Mouse (Mus musculus) heart, embryonic 13.5 days (tissue): ENCODE measurements around the gene Palm2. TPM values are rescaled to one million over a fixed set of nuclear protein-coding genes. Genes with fewer than 3 reads are reported as not detected.
A peak's percentile ranks its signal among the peaks of the same experiment; 100 is the strongest.

Experiments used
- ATAC-seq: fragments of 200-750 bp; cut with Nextera tagmentation; 2 replicates; pipeline ENCODE4 v1.8.0; 2017; ENCODE audit warnings: moderate TSS enrichment; ENCODE audit not compliant: insufficient number of reproducible peaks, low FRiP score, low TSS enrichment; ENCODE audit errors: extremely low read depth
- H3K27ac ChIP-seq: fragments of 300-500 bp; sonication (generic); replicated peaks from 2 replicates; pipeline ENCODE4 v1.5.1; 2015; ENCODE audit warnings: moderate library complexity, mild to moderate bottlenecking, inconsistent platforms
- H3K27me3 ChIP-seq: fragments of 300-500 bp; sonication (generic); replicated peaks from 2 replicates; pipeline ENCODE4 v1.6.1; 2015; ENCODE audit warnings: mild to moderate bottlenecking, inconsistent platforms
- H3K36me3 ChIP-seq: fragments of 300-500 bp; sonication (generic); 2 replicates; pipeline ENCODE4 v1.6.1; 2015; ENCODE audit warnings: mild to moderate bottlenecking, inconsistent platforms
- H3K4me1 ChIP-seq: fragments of 300-500 bp; sonication (generic); 2 replicates; pipeline ENCODE4 v1.6.1; 2015; ENCODE audit warnings: inconsistent platforms
- H3K4me2 ChIP-seq: fragments of 300-500 bp; sonication (generic); 2 replicates; pipeline ENCODE4 v1.6.1; 2015; ENCODE audit warnings: inconsistent platforms, mild to moderate bottlenecking, moderate library complexity
- H3K4me3 ChIP-seq: fragments of 300-500 bp; sonication (generic); 2 replicates; pipeline ENCODE4 v1.5.1; 2015; ENCODE audit warnings: moderate library complexity, mild to moderate bottlenecking, inconsistent platforms
- H3K9ac ChIP-seq: fragments of 300-500 bp; sonication (generic); 2 replicates; pipeline ENCODE4 v1.6.1; 2015; ENCODE audit warnings: inconsistent platforms, mild to moderate bottlenecking, moderate library complexity
- H3K9me3 ChIP-seq: fragments of 300-500 bp; sonication (generic); 2 replicates; pipeline ENCODE4 v1.6.1; 2016; ENCODE audit warnings: inconsistent platforms
- WGBS: fragments of 180-500 bp; shearing (Covaris S2); methylation state at CpG from one replicate; pipeline ENCODE4 v1.1.7; 2015; ENCODE audit warnings: mixed read lengths; 5-methylcytosine and 5-hydroxymethylcytosine counted together
- polyA plus RNA-seq: library from polyadenylated mRNA; unstranded; fragments of >200 nt; fragmentation: Nextera tagmentation; extraction: Ambion mirVana; gene quantifications from 2 replicates; pipeline ENCODE4 v1.2.1, GENCODE M21; 2015

The Palm2 gene
- polyA plus RNA-seq, 1 experiment from 2014 or later = 22.6 TPM

- Histone ChIP-seq H3K36me3 (peaks cover 22% of the 10 kb centered on the region), H3K27ac (peak overlapping the region; percentile 89), H3K4me2 (peak overlapping the region; percentile 54), H3K4me3 (no peak overlapping the region), H3K9ac (peak overlapping the region; percentile 61; the same call in 1 of the 2 replicates), H3K4me1 (peaks cover 67% of the 10 kb centered on the region), H3K27me3 (no peaks in the 10 kb centered on the region), H3K9me3 (peaks cover 5% of the 10 kb centered on the region; the same call in 1 of the 2 replicates)
- ATAC-seq = peak; percentile 68
- 27% methylated on average over 7 of the region's 7 CpGs for WGBS
Observed at GRCm38 (mm10) chr4:57622816-57623215, 188.8 kb downstream of the Palm2 start.

GRCm38 (mm10) chr4:57624819-57625218 is 190.8 kb downstream of the Palm2 start:
- Histone ChIP-seq H3K27ac (no peak overlapping the region; the same call in 1 of the 2 replicates), H3K9me3 (no peaks in the 10 kb centered on the region), H3K4me3 (no peak overlapping the region), H3K4me2 (no peak overlapping the region), H3K9ac (no peak overlapping the region), H3K4me1 (peaks cover 75% of the 10 kb centered on the region), H3K36me3 (peaks cover 14% of the 10 kb centered on the region), H3K27me3 (no peaks in the 10 kb centered on the region)
- ATAC-seq = no peak
- WGBS = 63% methylated on average over 2 of the region's 2 CpGs

GRCm38 (mm10) chr4:57625306-57625705 is 191.3 kb downstream of the Palm2 start:
- Histone ChIP-seq H3K9ac (no peak overlapping the region), H3K4me3 (no peak overlapping the region), H3K4me1 (peaks cover 80% of the 10 kb centered on the region), H3K27me3 (no peaks in the 10 kb centered on the region), H3K36me3 (peaks cover 9% of the 10 kb centered on the region; the same call in 1 of the 2 replicates), H3K9me3 (no peaks in the 10 kb centered on the region), H3K4me2 (no peak overlapping the region), H3K27ac (no peak overlapping the region; the same call in 1 of the 2 replicates)
- no peak for ATAC-seq
- WGBS = 79% methylated on average over 1 of the region's 1 CpGs

- Histone ChIP-seq H3K4me3 (no peak overlapping the region), H3K9me3 (no peaks in the 10 kb centered on the region), H3K4me2 (no peak overlapping the region), H3K36me3 (peaks cover 9% of the 10 kb centered on the region; the same call in 1 of the 2 replicates), H3K9ac (no peak overlapping the region), H3K27ac (peak overlapping the region; percentile 59), H3K4me1 (peaks cover 84% of the 10 kb centered on the region), H3K27me3 (no peaks in the 10 kb centered on the region)
- no peak for ATAC-seq
- whole genome bisulfite sequencing = 38% methylated on average over 1 of the region's 1 CpGs
Observed at GRCm38 (mm10) chr4:57625756-57626155, 191.7 kb downstream of the Palm2 start.

GRCm38 (mm10) chr4:57626921-57627320 is 192.9 kb downstream of the Palm2 start:
- Histone ChIP-seq H3K4me3 (no peak overlapping the region), H3K4me1 (peaks cover 88% of the 10 kb centered on the region), H3K36me3 (peaks cover 3% of the 10 kb centered on the region; the same call in 1 of the 2 replicates), H3K27ac (0 out of 2 replicates have a peak overlapping the region, but pooled peaks have one; percentile 24), H3K9me3 (no peaks in the 10 kb centered on the region), H3K27me3 (no peaks in the 10 kb centered on the region), H3K4me2 (no peak overlapping the region), H3K9ac (no peak overlapping the region)
- WGBS = 80% methylated on average over 5 of the region's 5 CpGs
- ATAC-seq = no peak

- ATAC-seq = no peak
- peaks cover 92% of the 10 kb centered on the region for H3K4me1 ChIP-seq
- peak overlapping the region; percentile 6; the same call in 1 of the 2 replicates for H3K9ac ChIP-seq
- no peaks in the 10 kb centered on the region for H3K27me3 ChIP-seq
- peak overlapping the region; percentile 3 for H3K4me2 ChIP-seq
- H3K4me3 ChIP-seq = no peak overlapping the region
- WGBS = 41% methylated on average over 5 of the region's 5 CpGs
- H3K27ac ChIP-seq = peak overlapping the region; percentile 65
- no peaks in the 10 kb centered on the region for H3K36me3 ChIP-seq
- H3K9me3 ChIP-seq = no peaks in the 10 kb centered on the region
Observed at GRCm38 (mm10) chr4:57632386-57632785, 198.3 kb downstream of the Palm2 start.

- H3K4me3 ChIP-seq = no peak overlapping the region
- peaks cover 92% of the 10 kb centered on the region for H3K4me1 ChIP-seq
- 83% methylated on average over 7 of the region's 7 CpGs for WGBS
- ATAC-seq = no peak
- H3K4me2 ChIP-seq = no peak overlapping the region
- H3K27me3 ChIP-seq = no peaks in the 10 kb centered on the region
- peak overlapping the region; percentile 6 for H3K9ac ChIP-seq
- H3K27ac ChIP-seq = peak overlapping the region; percentile 65
- no peaks in the 10 kb centered on the region for H3K36me3 ChIP-seq
- no peaks in the 10 kb centered on the region for H3K9me3 ChIP-seq
Observed at GRCm38 (mm10) chr4:57633052-57633451, 199.0 kb downstream of the Palm2 start.

- Histone ChIP-seq H3K36me3 (no peaks in the 10 kb centered on the region), H3K9ac (no peak overlapping the region), H3K27me3 (no peaks in the 10 kb centered on the region), H3K9me3 (no peaks in the 10 kb centered on the region), H3K4me3 (no peak overlapping the region), H3K4me2 (no peak overlapping the region), H3K4me1 (peaks cover 97% of the 10 kb centered on the region), H3K27ac (peak overlapping the region; percentile 53)
- no peak for ATAC-seq
- 48% methylated on average over 1 of the region's 1 CpGs for WGBS
Observed at GRCm38 (mm10) chr4:57634956-57635355, 200.9 kb downstream of the Palm2 start.

GRCm38 (mm10) chr4:57636782-57637482 is 202.9 kb downstream of the Palm2 start:
- H3K27ac ChIP-seq = 0 out of 2 replicates have a peak overlapping the region, but pooled peaks have one; percentile 8
- no peak overlapping the region for H3K4me3 ChIP-seq
- H3K4me1 ChIP-seq = peaks cover 87% of the 10 kb centered on the region
- no peak for ATAC-seq
- no peaks in the 10 kb centered on the region for H3K36me3 ChIP-seq
- H3K4me2 ChIP-seq = peak overlapping the region; percentile 66
- WGBS = 61% methylated on average over 9 of the region's 9 CpGs
- no peaks in the 10 kb centered on the region for H3K27me3 ChIP-seq
- no peak overlapping the region for H3K9ac ChIP-seq
- H3K9me3 ChIP-seq = no peaks in the 10 kb centered on the region

GRCm38 (mm10) chr4:57637636-57638386 is 203.8 kb downstream of the Palm2 start:
- H3K27me3 ChIP-seq = no peaks in the 10 kb centered on the region
- peak overlapping the region; percentile 66 for H3K4me2 ChIP-seq
- peak overlapping the region; percentile 66 for H3K27ac ChIP-seq
- no peak for ATAC-seq
- peak overlapping the region; percentile 78 for H3K9ac ChIP-seq
- WGBS = 26% methylated on average over 24 of the region's 24 CpGs
- H3K4me3 ChIP-seq = peak overlapping the region; percentile 38
- H3K9me3 ChIP-seq = no peaks in the 10 kb centered on the region
- H3K36me3 ChIP-seq = no peaks in the 10 kb centered on the region
- peaks cover 78% of the 10 kb centered on the region for H3K4me1 ChIP-seq

- H3K4me1 ChIP-seq = peaks cover 67% of the 10 kb centered on the region
- no peaks in the 10 kb centered on the region for H3K27me3 ChIP-seq
- H3K9me3 ChIP-seq = no peaks in the 10 kb centered on the region
- H3K9ac ChIP-seq = peak overlapping the region; percentile 44
- H3K4me2 ChIP-seq = no peak overlapping the region
- peak overlapping the region; percentile 66 for H3K27ac ChIP-seq
- no peaks in the 10 kb centered on the region for H3K36me3 ChIP-seq
- ATAC-seq = no peak
- no peak overlapping the region for H3K4me3 ChIP-seq
- 68% methylated on average over 9 of the region's 9 CpGs for WGBS
Observed at GRCm38 (mm10) chr4:57638941-57639340, 204.9 kb downstream of the Palm2 start.
